Mouse (Mus musculus): ENCODE data around the gene Smyd2. TPM values are rescaled to one million over a fixed set of nuclear protein-coding genes. Genes with fewer than 3 reads are reported as not detected.

Smyd2 gene
- polyA plus RNA-seq, 1 experiment from 2014 or later = 97.4 TPM

GRCm38 (mm10) chr1:189873591-189873990 is 48.6 kb downstream of the Smyd2 start:
- ATAC-seq (ENCODE audit: low read depth) = no peak
- no peaks in the 10 kb centered on the region for H3K4me1 ChIP-seq (ENCODE audit: control insufficient read depth, insufficient read depth, low read length)
- H3K4me3 ChIP-seq (ENCODE audit: low read depth, low read length) = no peak overlapping the region
- no peaks in the 10 kb centered on the region for H3K27me3 ChIP-seq (replicated peaks; ENCODE audit: control insufficient read depth, insufficient read depth, low read length)
- H3K4me2 ChIP-seq (ENCODE audit: low read depth, low read length) = no peak overlapping the region
- 78% methylated on average over 8 of the region's 8 CpGs for WGBS
- peaks cover 51% of the 10 kb centered on the region for H3K36me3 ChIP-seq (ENCODE audit: control insufficient read depth, insufficient read depth, low read length)
- H3K9ac ChIP-seq (ENCODE audit: low read depth, low read length) = no peak overlapping the region
- H3K9me3 ChIP-seq (ENCODE audit: control insufficient read depth, low read length) = no peaks in the 10 kb centered on the region
- DNase-seq (ENCODE audit: low spot score) = no peak
- H3K27ac ChIP-seq (replicated peaks; ENCODE audit: low read depth, low read length) = no peak overlapping the region

GRCm38 (mm10) chr1:189872050-189872449 is 50.1 kb downstream of the Smyd2 start:
- Histone ChIP-seq H3K4me1 (ENCODE audit: control insufficient read depth, insufficient read depth, low read length) (no peaks in the 10 kb centered on the region), H3K9me3 (ENCODE audit: control insufficient read depth, low read length) (no peaks in the 10 kb centered on the region), H3K27ac (replicated peaks; ENCODE audit: low read depth, low read length) (no peak overlapping the region), H3K4me3 (ENCODE audit: low read depth, low read length) (no peak overlapping the region), H3K27me3 (replicated peaks; ENCODE audit: control insufficient read depth, insufficient read depth, low read length) (no peaks in the 10 kb centered on the region), H3K36me3 (ENCODE audit: control insufficient read depth, insufficient read depth, low read length) (peaks cover 44% of the 10 kb centered on the region), H3K9ac (ENCODE audit: low read depth, low read length) (no peak overlapping the region), H3K4me2 (ENCODE audit: low read depth, low read length) (no peak overlapping the region)
- no peak for DNase-seq (ENCODE audit: low spot score)
- ATAC-seq (ENCODE audit: low read depth) = no peak
- 66% methylated on average over 4 of the region's 4 CpGs for WGBS

DNA sequence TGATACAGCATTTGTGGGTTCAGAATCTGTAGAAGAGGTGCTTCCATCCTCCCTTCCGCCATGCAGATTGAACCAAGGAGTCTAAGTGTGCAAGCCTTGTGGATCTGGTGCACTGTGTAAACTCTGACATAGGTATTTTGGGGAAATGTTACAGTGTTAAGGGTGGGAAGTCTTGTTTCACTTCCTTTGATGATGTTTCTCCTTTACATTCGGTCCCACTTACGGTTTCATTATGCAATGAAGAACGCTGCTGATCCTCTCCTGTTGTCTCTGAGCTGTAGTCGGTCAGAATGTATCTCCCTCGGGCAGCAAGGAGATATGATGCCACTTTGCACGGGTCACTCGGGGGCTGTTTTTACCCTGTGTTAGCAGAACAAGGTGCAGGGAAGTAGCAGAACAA is 50.5 kb downstream of the Smyd2 start:
- DNase-seq (ENCODE audit: low spot score) = no peak
- no peak overlapping the region for H3K4me2 ChIP-seq (ENCODE audit: low read depth, low read length)

GRCm38 (mm10) chr1:189870539-189870938 is 51.6 kb downstream of the Smyd2 start:
- H3K4me3 ChIP-seq (ENCODE audit: low read depth, low read length) = no peak overlapping the region
- WGBS = 82% methylated on average over 8 of the region's 8 CpGs
- no peak overlapping the region for H3K9ac ChIP-seq (ENCODE audit: low read depth, low read length)
- peaks cover 42% of the 10 kb centered on the region for H3K36me3 ChIP-seq (ENCODE audit: control insufficient read depth, insufficient read depth, low read length)
- H3K27ac ChIP-seq (replicated peaks; ENCODE audit: low read depth, low read length) = no peak overlapping the region
- ATAC-seq (ENCODE audit: low read depth) (no peak), DNase-seq (ENCODE audit: low spot score) (no peak)
- no peaks in the 10 kb centered on the region for H3K4me1 ChIP-seq (ENCODE audit: control insufficient read depth, insufficient read depth, low read length)
- no peaks in the 10 kb centered on the region for H3K9me3 ChIP-seq (ENCODE audit: control insufficient read depth, low read length)
- H3K27me3 ChIP-seq (replicated peaks; ENCODE audit: control insufficient read depth, insufficient read depth, low read length) = no peaks in the 10 kb centered on the region
- no peak overlapping the region for H3K4me2 ChIP-seq (ENCODE audit: low read depth, low read length)

More for the DNA sequence above, 50.5 kb downstream of the Smyd2 start:
- H3K4me3 ChIP-seq (ENCODE audit: low read depth, low read length) = no peak overlapping the region
- H3K27me3 ChIP-seq (replicated peaks; ENCODE audit: control insufficient read depth, insufficient read depth, low read length) = no peaks in the 10 kb centered on the region
- ATAC-seq (ENCODE audit: low read depth) = no peak
- peaks cover 40% of the 10 kb centered on the region for H3K36me3 ChIP-seq (ENCODE audit: control insufficient read depth, insufficient read depth, low read length)
- H3K9me3 ChIP-seq (ENCODE audit: control insufficient read depth, low read length) = no peaks in the 10 kb centered on the region
- H3K27ac ChIP-seq (replicated peaks; ENCODE audit: low read depth, low read length) = no peak overlapping the region
- 73% methylated on average over 8 of the region's 8 CpGs for WGBS
- no peaks in the 10 kb centered on the region for H3K4me1 ChIP-seq (ENCODE audit: control insufficient read depth, insufficient read depth, low read length)
- no peak overlapping the region for H3K9ac ChIP-seq (ENCODE audit: low read depth, low read length)

DNA sequence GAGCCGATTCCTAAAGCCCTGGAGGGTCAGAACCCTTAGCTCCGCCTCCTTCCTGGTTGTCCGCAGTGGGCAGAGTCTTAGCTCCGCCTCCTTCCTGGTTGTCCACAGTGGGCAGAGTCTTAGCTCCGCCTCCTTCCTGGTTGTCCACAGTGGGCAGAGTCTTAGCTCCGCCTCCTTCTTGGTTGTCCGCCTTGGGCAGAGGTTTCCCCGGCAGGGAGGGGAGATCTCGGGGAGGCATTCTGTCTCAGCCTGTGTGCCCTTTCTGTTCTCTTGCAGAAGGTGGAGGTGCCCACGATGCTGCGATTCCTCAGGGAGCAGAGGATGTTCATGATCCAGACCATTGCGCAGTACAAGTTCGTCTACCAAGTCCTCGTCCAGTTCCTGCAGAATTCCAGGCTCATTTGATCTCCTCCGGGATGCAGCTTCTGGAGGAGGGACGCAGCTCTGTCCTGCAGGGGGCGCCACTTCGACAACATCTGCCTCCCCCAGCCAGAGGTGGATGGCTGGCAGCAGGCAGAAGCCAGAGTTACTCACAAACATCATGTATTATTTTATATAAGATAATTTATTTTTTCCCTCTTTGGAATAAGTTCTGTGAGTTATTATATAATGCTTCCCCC is 52.4 kb downstream of the Smyd2 start:
- no peaks in the 10 kb centered on the region for H3K9me3 ChIP-seq (ENCODE audit: control insufficient read depth, low read length)
- H3K4me1 ChIP-seq (ENCODE audit: control insufficient read depth, insufficient read depth, low read length) = no peaks in the 10 kb centered on the region
- 88% methylated on average over 18 of the region's 18 CpGs for WGBS
- H3K27ac ChIP-seq (replicated peaks; ENCODE audit: low read depth, low read length) = no peak overlapping the region
- H3K4me3 ChIP-seq (ENCODE audit: low read depth, low read length) = no peak overlapping the region
- H3K27me3 ChIP-seq (replicated peaks; ENCODE audit: control insufficient read depth, insufficient read depth, low read length) = no peaks in the 10 kb centered on the region
- no peak overlapping the region for H3K9ac ChIP-seq (ENCODE audit: low read depth, low read length)
- peaks cover 47% of the 10 kb centered on the region for H3K36me3 ChIP-seq (ENCODE audit: control insufficient read depth, insufficient read depth, low read length)
- ATAC-seq (ENCODE audit: low read depth) = no peak
- no peak overlapping the region for H3K4me2 ChIP-seq (ENCODE audit: low read depth, low read length)
- DNase-seq (ENCODE audit: low spot score) = no peak

GRCm38 (mm10) chr1:189868036-189868435 is 54.1 kb downstream of the Smyd2 start:
- Histone ChIP-seq H3K9me3 (ENCODE audit: control insufficient read depth, low read length) (no peaks in the 10 kb centered on the region), H3K4me2 (ENCODE audit: low read depth, low read length) (no peak overlapping the region), H3K27ac (replicated peaks; ENCODE audit: low read depth, low read length) (no peak overlapping the region), H3K4me3 (ENCODE audit: low read depth, low read length) (no peak overlapping the region), H3K9ac (ENCODE audit: low read depth, low read length) (no peak overlapping the region), H3K27me3 (replicated peaks; ENCODE audit: control insufficient read depth, insufficient read depth, low read length) (no peaks in the 10 kb centered on the region), H3K4me1 (ENCODE audit: control insufficient read depth, insufficient read depth, low read length) (no peaks in the 10 kb centered on the region), H3K36me3 (ENCODE audit: control insufficient read depth, insufficient read depth, low read length) (peaks cover 54% of the 10 kb centered on the region)
- ATAC-seq (ENCODE audit: low read depth) (no peak), DNase-seq (ENCODE audit: low spot score) (no peak)
- 84% methylated on average over 10 of the region's 10 CpGs for WGBS

- Histone ChIP-seq H3K4me2 (ENCODE audit: low read depth, low read length) (no peak overlapping the region), H3K4me1 (ENCODE audit: control insufficient read depth, insufficient read depth, low read length) (no peaks in the 10 kb centered on the region), H3K9ac (ENCODE audit: low read depth, low read length) (no peak overlapping the region), H3K27ac (replicated peaks; ENCODE audit: low read depth, low read length) (no peak overlapping the region; the same call in 1 of the 2 replicates), H3K9me3 (ENCODE audit: control insufficient read depth, low read length) (no peaks in the 10 kb centered on the region), H3K36me3 (ENCODE audit: control insufficient read depth, insufficient read depth, low read length) (peaks cover 55% of the 10 kb centered on the region), H3K27me3 (replicated peaks; ENCODE audit: control insufficient read depth, insufficient read depth, low read length) (no peaks in the 10 kb centered on the region), H3K4me3 (ENCODE audit: low read depth, low read length) (no peak overlapping the region)
- ATAC-seq (ENCODE audit: low read depth) (no peak), DNase-seq (ENCODE audit: low spot score) (no peak)
- 66% methylated on average over 9 of the region's 9 CpGs for WGBS
These were observed 54.7 kb downstream of the Smyd2 start for GRCm38 (mm10) chr1:189867497-189867896.

GRCm38 (mm10) chr1:189867034-189867433 is 55.1 kb downstream of the Smyd2 start:
- no peaks in the 10 kb centered on the region for H3K27me3 ChIP-seq (replicated peaks; ENCODE audit: control insufficient read depth, insufficient read depth, low read length)
- no peaks in the 10 kb centered on the region for H3K9me3 ChIP-seq (ENCODE audit: control insufficient read depth, low read length)
- no peak for ATAC-seq (ENCODE audit: low read depth)
- H3K9ac ChIP-seq (ENCODE audit: low read depth, low read length) = no peak overlapping the region
- peaks cover 60% of the 10 kb centered on the region for H3K36me3 ChIP-seq (ENCODE audit: control insufficient read depth, insufficient read depth, low read length)
- no peak for DNase-seq (ENCODE audit: low spot score)
- H3K4me2 ChIP-seq (ENCODE audit: low read depth, low read length) = no peak overlapping the region
- no peaks in the 10 kb centered on the region for H3K4me1 ChIP-seq (ENCODE audit: control insufficient read depth, insufficient read depth, low read length)
- no peak overlapping the region for H3K4me3 ChIP-seq (ENCODE audit: low read depth, low read length)
- H3K27ac ChIP-seq (replicated peaks; ENCODE audit: low read depth, low read length) = no peak overlapping the region; the same call in 1 of the 2 replicates
- 52% methylated on average over 5 of the region's 5 CpGs for WGBS

DNA sequence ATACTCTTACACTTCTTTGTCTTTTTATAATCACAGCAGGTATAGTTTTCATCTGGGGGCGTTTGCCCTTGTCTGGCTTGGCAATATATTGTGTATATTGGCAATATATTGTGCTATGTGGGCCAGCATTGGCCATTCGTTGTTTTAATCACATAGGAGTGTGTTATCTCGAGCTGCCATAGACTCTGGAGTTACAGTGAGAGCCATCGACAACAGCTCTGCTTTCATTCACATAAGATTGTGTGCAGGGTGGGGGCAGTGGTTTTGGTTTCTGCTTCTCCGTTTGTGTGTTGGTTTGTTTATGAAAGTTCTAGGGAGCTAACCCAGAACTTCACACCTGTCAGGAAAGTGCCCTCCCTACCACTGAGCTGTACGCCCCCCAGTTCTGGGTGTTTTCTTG is 55.5 kb downstream of the Smyd2 start:
- no peak overlapping the region for H3K9ac ChIP-seq (ENCODE audit: low read depth, low read length)
- H3K4me1 ChIP-seq (ENCODE audit: control insufficient read depth, insufficient read depth, low read length) = no peaks in the 10 kb centered on the region
- no peak overlapping the region for H3K4me3 ChIP-seq (ENCODE audit: low read depth, low read length)
- H3K36me3 ChIP-seq (ENCODE audit: control insufficient read depth, insufficient read depth, low read length) = peaks cover 60% of the 10 kb centered on the region
- no peaks in the 10 kb centered on the region for H3K9me3 ChIP-seq (ENCODE audit: control insufficient read depth, low read length)
- no peaks in the 10 kb centered on the region for H3K27me3 ChIP-seq (replicated peaks; ENCODE audit: control insufficient read depth, insufficient read depth, low read length)
- no peak overlapping the region for H3K4me2 ChIP-seq (ENCODE audit: low read depth, low read length)
- ATAC-seq (ENCODE audit: low read depth) (no peak), DNase-seq (ENCODE audit: low spot score) (no peak)
- H3K27ac ChIP-seq (replicated peaks; ENCODE audit: low read depth, low read length) = no peak overlapping the region; the same call in 1 of the 2 replicates
- 72% methylated on average over 6 of the region's 6 CpGs for WGBS

Data from embryonic facial prominence, embryonic 14.5 days (tissue).